Mouse (Mus musculus): ENCODE data around the gene Plcd3.

DNA sequence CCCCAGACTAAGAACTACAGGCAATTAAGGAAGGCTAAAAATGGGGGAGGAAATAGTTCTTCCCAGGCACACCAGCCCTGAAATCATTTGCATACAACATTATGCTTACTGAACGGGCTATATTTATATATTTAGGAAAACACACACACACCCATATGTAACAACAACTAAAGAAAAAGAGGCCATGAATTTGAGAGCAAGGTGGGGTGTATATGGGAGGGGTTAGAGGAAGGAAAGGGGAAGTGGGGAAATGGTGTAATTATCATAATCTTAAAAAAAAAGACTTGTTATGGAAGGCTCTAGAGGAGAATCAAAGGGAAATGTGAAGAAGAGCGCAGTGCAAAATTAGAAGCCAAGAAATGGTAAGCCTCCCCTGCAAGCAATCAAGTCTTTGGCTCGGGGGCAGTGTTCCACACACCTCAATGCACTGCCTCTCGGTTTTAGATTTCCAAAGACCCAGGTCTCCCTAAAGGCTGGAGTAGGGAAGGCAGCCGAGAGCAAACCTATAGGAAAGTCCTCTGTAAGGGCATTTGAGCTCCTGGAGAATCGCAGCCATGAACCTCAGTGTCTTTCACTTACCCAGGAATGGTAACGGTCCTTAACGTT lies 73.8 kb downstream of the Plcd3 start:
- TF ChIP-seq CTCF (IDR thresholded peaks at IDR 0.05; ENCODE audit: borderline replicate concordance, insufficient read depth, low read depth, low read length) (no peak), POLR2A (IDR thresholded peaks at IDR 0.05; ENCODE audit: borderline replicate concordance, insufficient read depth, low read length) (no peak)
